Mouse (Mus musculus) intestine, embryonic 16.5 days (tissue): Measurements from ENCODE around the gene Eppin. TPM values are rescaled to one million over a fixed set of nuclear protein-coding genes. Genes with fewer than 3 reads are reported as not detected.
"Not testable (repeated sequence)": the region's sequence is repeated elsewhere in the genome, so short reads cannot be mapped to it uniquely, and the experiment has no call there.

Source experiments
- ATAC-seq: fragments of 200-750 bp; cut with Nextera tagmentation; 2 replicates; pipeline ENCODE4 v1.8.0; 2017; ENCODE audit warnings: moderate TSS enrichment, moderate library complexity
- H3K27ac ChIP-seq: fragments of 300-500 bp; sonication (generic); 2 replicates; pipeline ENCODE4 v1.5.1; 2014; ENCODE audit warnings: mild to moderate bottlenecking, low read length
- H3K27me3 ChIP-seq: fragments of 300-500 bp; sonication (generic); replicated peaks from 2 replicates; pipeline ENCODE4 v1.6.1; 2014; ENCODE audit warnings: low read length, control low read depth, mixed read lengths; ENCODE audit not compliant: control insufficient read depth, insufficient read depth
- H3K36me3 ChIP-seq: fragments of 300-500 bp; sonication (generic); 2 replicates; pipeline ENCODE4 v1.6.1; 2014; ENCODE audit warnings: low read length, control low read depth; ENCODE audit not compliant: control insufficient read depth, insufficient read depth
- H3K4me1 ChIP-seq: fragments of 300-500 bp; sonication (generic); 2 replicates; pipeline ENCODE4 v1.6.1; 2014; ENCODE audit warnings: low read length, control low read depth, mixed read lengths; ENCODE audit not compliant: control insufficient read depth, insufficient read depth
- H3K4me2 ChIP-seq: fragments of 300-500 bp; sonication (generic); 2 replicates; pipeline ENCODE4 v1.6.1; 2014; ENCODE audit warnings: low read depth, low read length, control low read depth
- H3K4me3 ChIP-seq: fragments of 300-500 bp; sonication (generic); 2 replicates; pipeline ENCODE4 v1.5.1; 2014; ENCODE audit warnings: mild to moderate bottlenecking, low read length
- H3K9ac ChIP-seq: fragments of 300-500 bp; sonication (generic); 2 replicates; pipeline ENCODE4 v1.6.1; 2014; ENCODE audit warnings: low read depth, low read length
- H3K9me3 ChIP-seq: fragments of 300-500 bp; sonication (generic); 2 replicates; pipeline ENCODE4 v1.6.1; 2016; ENCODE audit warnings: low read length, control low read depth; ENCODE audit not compliant: control insufficient read depth
- WGBS: fragments of 180-500 bp; shearing (Covaris S2); extraction: QIAGEN DNeasy Blood & Tissue Kit; methylation state at CpG from one replicate; pipeline ENCODE4 v1.1.7; 2014; 5-methylcytosine and 5-hydroxymethylcytosine counted together
- polyA plus RNA-seq: library from polyadenylated mRNA; unstranded; fragments of >200 nt; fragmentation: Nextera tagmentation; extraction: Ambion mirVana; gene quantifications from 2 replicates; pipeline ENCODE4 v1.2.1, GENCODE M21; 2015

Eppin gene
- not detected in 2 replicates for polyA plus RNA-seq

GRCm38 (mm10) chr2:164593494-164593893 is at the start of gene Eppin:
Eppin (minus strand) TSS chr2:164593594.
- ATAC-seq, result no peak
- H3K9me3 ChIP-seq, result no peaks in the 10 kb centered on the region
- no peak within 1 kb of the TSS for H3K4me2 ChIP-seq
- WGBS, result 75% methylated on average over 4 of the region's 4 CpGs
- H3K36me3 ChIP-seq, result no peaks in the 10 kb centered on the region
- H3K4me3 ChIP-seq, result no peak within 1 kb of the TSS
- no peaks in the 10 kb centered on the region for H3K27me3 ChIP-seq
- no peak within 1 kb of the TSS for H3K27ac ChIP-seq
- H3K9ac ChIP-seq, result no peak within 1 kb of the TSS
- H3K4me1 ChIP-seq, result no peaks in the 10 kb centered on the region

GRCm38 (mm10) chr2:164641881-164642673 is 48.7 kb upstream of the Eppin start:
- no peak overlapping the region for H3K4me3 ChIP-seq
- no peaks in the 10 kb centered on the region for H3K36me3 ChIP-seq
- no peak for ATAC-seq
- H3K4me1 ChIP-seq, result no peaks in the 10 kb centered on the region
- no peaks in the 10 kb centered on the region for H3K9me3 ChIP-seq
- H3K4me2 ChIP-seq, result no peak overlapping the region
- no peaks in the 10 kb centered on the region for H3K27me3 ChIP-seq
- H3K27ac ChIP-seq, result no peak overlapping the region
- WGBS, result 78% methylated on average over 13 of the region's 13 CpGs
- no peak overlapping the region for H3K9ac ChIP-seq

DNA sequence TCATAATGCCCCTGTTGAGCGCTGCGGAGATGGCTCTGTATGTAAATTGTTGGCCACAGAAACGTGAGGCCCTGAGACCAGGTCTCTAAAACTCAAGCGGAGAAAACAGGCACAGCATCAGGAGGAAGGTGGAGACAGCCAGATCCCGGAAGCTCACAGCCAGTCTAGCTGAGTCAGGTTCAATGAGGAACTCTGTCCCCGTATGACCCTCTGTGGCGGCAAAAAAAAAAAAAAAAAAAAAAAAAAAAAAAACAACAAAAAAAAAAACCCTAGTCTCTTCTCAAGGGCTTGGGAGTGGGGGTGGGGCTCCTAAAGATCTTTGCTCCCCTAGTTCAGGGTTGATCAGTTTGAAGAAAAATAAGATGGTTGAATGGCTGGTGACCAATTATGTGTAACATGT is 47.7 kb upstream of the Eppin start:
- H3K4me3 ChIP-seq, result no peak overlapping the region
- no peak for ATAC-seq
- H3K36me3 ChIP-seq, result no peaks in the 10 kb centered on the region
- H3K4me2 ChIP-seq, result no peak overlapping the region
- no peaks in the 10 kb centered on the region for H3K4me1 ChIP-seq
- WGBS, result 62% methylated on average over 7 of the region's 7 CpGs
- no peaks in the 10 kb centered on the region for H3K9me3 ChIP-seq
- H3K9ac ChIP-seq, result no peak overlapping the region
- H3K27me3 ChIP-seq, result no peaks in the 10 kb centered on the region
- H3K27ac ChIP-seq, result no peak overlapping the region

DNA sequence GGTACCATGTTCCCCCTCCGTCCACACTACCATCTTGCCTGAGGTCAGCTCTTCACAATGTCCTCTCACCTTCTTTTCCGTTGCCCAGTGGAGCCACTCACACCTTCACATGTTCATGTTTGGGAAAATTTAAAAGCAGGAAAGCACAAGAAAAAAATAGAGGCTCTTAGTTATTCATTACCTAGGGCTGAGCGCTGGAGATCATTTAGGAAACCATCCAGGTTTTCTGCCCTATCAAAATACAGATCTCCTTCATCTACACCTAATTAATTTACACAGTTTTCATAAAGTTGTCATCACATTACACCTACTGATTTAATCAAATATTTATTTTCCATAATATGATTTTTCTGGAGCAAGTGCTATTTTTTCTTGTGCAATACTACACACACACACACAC is 45.3 kb upstream of the Eppin start, which contains the start of gene Wfdc16:
Wfdc16 (minus strand) TSS at position 101 of the 400 bp plus-strand sequence.
- no peak within 1 kb of the TSS for H3K4me3 ChIP-seq
- WGBS, result 81% methylated on average over 3 of the region's 3 CpGs
- no peaks in the 10 kb centered on the region for H3K9me3 ChIP-seq

DNA sequence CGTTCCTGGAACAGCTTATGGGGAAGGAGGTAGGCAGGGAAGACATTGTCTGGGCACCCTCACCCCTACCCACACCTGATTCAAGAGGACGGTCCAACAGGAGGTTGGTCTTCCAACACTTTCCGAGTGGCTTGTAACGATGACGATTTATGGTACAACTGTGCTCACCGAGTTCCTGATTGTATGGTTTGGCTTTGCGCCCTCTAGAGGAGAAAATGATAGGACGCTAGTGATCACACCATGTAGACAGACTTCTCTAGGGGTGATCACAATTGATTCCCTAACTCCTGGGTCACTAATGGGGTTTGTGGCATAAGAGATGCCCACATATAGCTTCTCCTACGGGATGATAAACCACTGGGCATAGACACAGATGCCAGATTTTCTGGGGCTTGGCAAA is 41.9 kb upstream of the Eppin start:
- Histone ChIP-seq H3K4me2 (no peak overlapping the region), H3K27me3 (no peaks in the 10 kb centered on the region), H3K4me3 (no peak overlapping the region), H3K9me3 (no peaks in the 10 kb centered on the region), H3K36me3 (no peaks in the 10 kb centered on the region), H3K27ac (no peak overlapping the region), H3K4me1 (no peaks in the 10 kb centered on the region), H3K9ac (no peak overlapping the region)
- WGBS, result 78% methylated on average over 9 of the region's 9 CpGs
- no peak for ATAC-seq

More for the DNA sequence above, 45.3 kb upstream of the Eppin start, which contains the start of gene Wfdc16:
- Histone ChIP-seq H3K27ac (no peak within 1 kb of the TSS), H3K9ac (no peak within 1 kb of the TSS), H3K4me1 (no peaks in the 10 kb centered on the region), H3K36me3 (no peaks in the 10 kb centered on the region), H3K27me3 (no peaks in the 10 kb centered on the region), H3K4me2 (no peak within 1 kb of the TSS)
- no peak for ATAC-seq

DNA sequence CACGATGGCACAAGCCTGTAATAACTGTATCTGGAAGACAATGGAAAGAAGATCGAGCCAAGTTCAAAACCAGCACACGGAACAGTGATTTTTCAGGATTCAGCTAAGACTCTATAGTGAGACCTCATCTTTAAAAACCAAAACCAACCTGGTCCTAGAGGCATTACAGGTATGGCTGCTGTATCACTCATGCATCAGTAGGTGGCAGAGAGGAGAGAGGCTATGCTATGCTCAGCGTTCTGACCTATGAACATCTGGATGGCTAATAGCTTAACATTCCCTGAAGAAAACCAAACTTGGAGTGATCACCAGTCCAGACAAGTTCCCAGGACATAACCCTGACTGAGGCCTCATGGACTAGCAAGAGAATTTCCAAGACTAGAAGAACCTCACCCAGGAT is 28.4 kb upstream of the Eppin start:
- no peaks in the 10 kb centered on the region for H3K9me3 ChIP-seq
- no peak overlapping the region for H3K27ac ChIP-seq
- 84% methylated on average over 4 of the region's 4 CpGs for WGBS
- no peak overlapping the region for H3K9ac ChIP-seq
- no peak for ATAC-seq
- H3K36me3 ChIP-seq, result no peaks in the 10 kb centered on the region
- no peak overlapping the region for H3K4me2 ChIP-seq
- H3K27me3 ChIP-seq, result no peaks in the 10 kb centered on the region
- H3K4me1 ChIP-seq, result no peaks in the 10 kb centered on the region
- H3K4me3 ChIP-seq, result no peak overlapping the region

DNA sequence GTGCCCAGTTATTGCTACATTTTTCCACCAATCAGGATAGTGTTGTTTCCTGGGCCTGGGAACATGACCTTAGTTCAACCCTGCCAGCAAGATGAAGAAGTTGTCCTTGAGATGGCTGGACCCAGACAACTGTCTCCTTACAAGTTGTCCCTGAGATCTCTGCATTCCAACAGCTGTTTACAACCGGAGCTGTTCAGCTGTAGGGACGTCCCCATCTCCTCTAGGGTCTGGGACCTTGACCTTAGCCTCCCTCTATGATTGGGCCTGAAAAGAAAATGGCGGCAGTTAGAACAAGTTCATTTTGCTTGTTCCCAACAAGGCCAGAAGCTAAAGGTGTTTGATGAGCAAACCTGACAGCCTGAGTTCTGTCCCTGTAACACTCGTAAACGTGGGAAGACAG is 25.7 kb upstream of the Eppin start:
- Histone ChIP-seq H3K9ac (no peak overlapping the region), H3K4me3 (no peak overlapping the region), H3K4me2 (no peak overlapping the region), H3K36me3 (no peaks in the 10 kb centered on the region), H3K4me1 (no peaks in the 10 kb centered on the region), H3K27me3 (no peaks in the 10 kb centered on the region), H3K9me3 (no peaks in the 10 kb centered on the region), H3K27ac (no peak overlapping the region)
- no peak for ATAC-seq
- 68% methylated on average over 5 of the region's 5 CpGs for WGBS

- Histone ChIP-seq H3K36me3 (no peaks in the 10 kb centered on the region), H3K27me3 (no peaks in the 10 kb centered on the region), H3K27ac (no peak overlapping the region), H3K4me2 (no peak overlapping the region), H3K4me1 (no peaks in the 10 kb centered on the region), H3K4me3 (no peak overlapping the region), H3K9ac (no peak overlapping the region), H3K9me3 (no peaks in the 10 kb centered on the region)
- WGBS, result 90% methylated on average over 3 of the region's 3 CpGs
- ATAC-seq, result no peak
These were observed 22.0 kb upstream of the Eppin start for GRCm38 (mm10) chr2:164615386-164615785.

- WGBS, result 51% methylated on average over 8 of the region's 8 CpGs
- H3K36me3 ChIP-seq, H3K27ac ChIP-seq, H3K27me3 ChIP-seq, H3K4me2 ChIP-seq, ATAC-seq, H3K9me3 ChIP-seq, H3K9ac ChIP-seq, H3K4me1 ChIP-seq, H3K4me3 ChIP-seq: not testable (repeated sequence)
These were observed 20.1 kb upstream of the Eppin start, which contains the start of the genes Wfdc6b and Wfdc8 for GRCm38 (mm10) chr2:164613471-164613870. Wfdc6b (plus strand) TSS chr2:164613522. Wfdc8 (minus strand) TSS chr2:164613626.
